Mouse (Mus musculus) brain, adult 2 months (tissue): ENCODE measurements at regions not wholly inside any gene's neighbourhood (a gene's known extent, or its start where the extent isn't known, plus 50 kb on each side); places are given as distances from the start of the nearest gene placed in this dataset.

Experiments used
- DNase-seq: peaks from one replicate; pipeline ENCODE4 v3.0.0; 2011; ENCODE audit warnings: low read depth, low spot score

GRCm38 (mm10) chr3:81482742-81483141 lies 446.5 kb downstream of the Pdgfc start:
- DNase-seq, result no peak

GRCm38 (mm10) chr3:81483363-81483762 lies 447.1 kb downstream of the Pdgfc start:
- no peak for DNase-seq

- no peak for DNase-seq
Observed at GRCm38 (mm10) chr3:81505316-81505715, 427.1 kb upstream of the Ctso start.

GRCm38 (mm10) chr3:81508611-81509010 lies 423.8 kb upstream of the Ctso start:
- no peak for DNase-seq

- DNase-seq, result no peak
Observed at GRCm38 (mm10) chr3:81521804-81522203, 410.6 kb upstream of the Ctso start.

- no peak for DNase-seq
Observed at GRCm38 (mm10) chr3:81530872-81531271, 401.5 kb upstream of the Ctso start.

GRCm38 (mm10) chr3:81535448-81536205 lies 396.8 kb upstream of the Ctso start:
- no peak for DNase-seq

GRCm38 (mm10) chr3:81554773-81555172 lies 377.6 kb upstream of the Ctso start:
- no peak for DNase-seq

GRCm38 (mm10) chr3:81562610-81563258 lies 369.7 kb upstream of the Ctso start:
- DNase-seq, result no peak

- no peak for DNase-seq
Observed at GRCm38 (mm10) chr3:81563858-81564756, 368.3 kb upstream of the Ctso start.

GRCm38 (mm10) chr3:81564757-81565063 lies 367.7 kb upstream of the Ctso start:
- no peak for DNase-seq

GRCm38 (mm10) chr3:81583387-81584027 lies 348.9 kb upstream of the Ctso start:
- DNase-seq, result no peak

GRCm38 (mm10) chr3:81589109-81589508 lies 343.3 kb upstream of the Ctso start:
- peak; percentile 82 for DNase-seq

GRCm38 (mm10) chr3:81629157-81629556 lies 303.2 kb upstream of the Ctso start:
- peak; percentile 10 for DNase-seq

- DNase-seq, result no peak
Observed at GRCm38 (mm10) chr3:81658490-81658889, 273.9 kb upstream of the Ctso start.

- peak; percentile 29 for DNase-seq
Observed at GRCm38 (mm10) chr3:81661620-81662019, 270.8 kb upstream of the Ctso start.

- no peak for DNase-seq
Observed at GRCm38 (mm10) chr3:81666262-81666661, 266.1 kb upstream of the Ctso start.

GRCm38 (mm10) chr3:81676570-81676969 lies 255.8 kb upstream of the Ctso start:
- DNase-seq, result peak; percentile 67

GRCm38 (mm10) chr3:81701974-81702697 lies 230.3 kb upstream of the Ctso start:
- DNase-seq, result peak; percentile 52

GRCm38 (mm10) chr3:81718911-81719310 lies 213.5 kb upstream of the Ctso start:
- peak; percentile 45 for DNase-seq

- peak; percentile 82 for DNase-seq
Observed at GRCm38 (mm10) chr3:81735463-81735862, 196.9 kb upstream of the Ctso start.
